Mouse (Mus musculus) cortical plate, adult 2 months (tissue): ENCODE measurements around the gene Akt1s1.

Experiments
- CTCF ChIP-seq: fragments of 200-500 bp; IDR thresholded peaks from 2 replicates; pipeline ENCODE4 v1.5.1; 2011; ENCODE audit warnings: mild to moderate bottlenecking, control low read depth, low read length; ENCODE audit not compliant: insufficient read depth; ENCODE audit errors: extremely low read depth
- POLR2A ChIP-seq: fragments of 200-500 bp; IDR thresholded peaks from 2 replicates; pipeline ENCODE4 v1.6.1; 2011; ENCODE audit warnings: mild to moderate bottlenecking, low read length, control low read depth; ENCODE audit not compliant: insufficient read depth; ENCODE audit errors: extremely low read depth

GRCm38 (mm10) chr7:44854356-44855031 lies 5.7 kb downstream of the Akt1s1 start:
- peak; percentile 48 for TF ChIP-seq POLR2A
- TF ChIP-seq CTCF = no peak
